Mouse (Mus musculus): ENCODE results near the gene 1700056E22Rik.

The 1700056E22Rik gene

DNA sequence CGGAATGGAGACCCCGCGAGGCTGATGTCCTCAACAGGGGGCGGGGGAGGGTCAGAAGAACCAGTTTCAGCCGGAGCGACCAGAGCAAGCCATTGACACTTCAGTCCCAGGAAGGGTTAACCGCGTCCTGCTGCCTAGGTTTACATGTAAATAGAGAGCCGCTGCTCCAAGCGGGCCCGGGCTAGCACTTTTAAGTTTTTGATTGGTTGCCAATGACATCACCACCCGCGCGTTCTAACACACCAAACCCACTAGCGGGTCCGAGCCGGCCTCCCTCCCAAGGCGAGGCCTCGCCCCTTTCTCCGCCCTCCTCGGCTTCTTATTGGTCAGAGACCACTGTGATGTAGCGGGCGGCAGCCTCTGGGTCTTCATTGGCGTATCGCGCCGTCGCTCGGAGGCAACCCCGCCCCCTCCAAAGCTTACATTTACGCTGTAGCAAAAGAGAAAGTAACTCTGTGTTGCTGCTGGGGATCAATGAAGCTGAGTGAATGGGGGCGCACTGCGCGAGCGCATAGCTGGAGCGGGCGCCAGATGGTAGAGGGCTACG, at the start of gene 1700056E22Rik:
TSS of gene 1700056E22Rik (minus strand) at position 291 of the 547 bp plus-strand sequence.
- peak; percentile 99 for DNase-seq

DNA sequence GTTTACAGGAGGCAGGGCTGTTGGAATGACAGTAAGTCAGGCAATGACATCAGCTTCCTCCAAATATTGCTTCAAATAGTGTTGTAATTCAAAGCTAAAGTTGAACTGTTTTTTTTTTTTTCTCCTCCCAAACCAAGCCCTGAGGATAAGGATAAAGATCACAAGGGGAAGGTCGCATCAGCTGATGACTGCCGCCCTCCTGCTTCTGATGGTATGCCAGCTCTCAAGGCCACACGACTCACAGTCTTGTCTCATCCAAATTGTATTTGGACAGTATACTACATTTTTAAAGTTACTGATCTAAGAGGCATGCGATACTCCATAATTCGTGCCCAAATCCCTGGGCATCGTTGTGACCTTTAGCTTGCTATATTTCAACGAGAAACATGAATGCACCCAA, 49.1 kb upstream of the 1700056E22Rik start:
- DNase-seq, result no peak

DNA sequence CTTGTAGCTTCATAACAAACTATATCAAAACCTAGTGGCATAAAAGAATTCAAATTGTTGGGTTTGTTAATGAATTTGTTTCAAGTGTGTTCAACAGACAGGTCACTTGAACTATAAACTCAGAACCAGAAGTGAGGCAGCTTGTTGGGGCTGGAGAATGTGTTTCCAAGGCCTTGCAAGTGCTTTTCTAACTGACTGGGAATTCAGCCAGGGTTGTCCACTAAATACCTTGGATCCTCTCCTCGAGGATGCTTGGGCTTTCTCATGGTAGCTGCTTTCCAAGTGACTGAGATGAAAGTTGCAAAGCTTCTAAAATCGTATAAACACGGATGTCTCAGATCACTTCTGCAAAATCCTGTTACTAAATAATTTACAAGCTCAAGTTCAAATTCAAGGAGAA, 48.6 kb upstream of the 1700056E22Rik start:
- DNase-seq, result no peak

DNA sequence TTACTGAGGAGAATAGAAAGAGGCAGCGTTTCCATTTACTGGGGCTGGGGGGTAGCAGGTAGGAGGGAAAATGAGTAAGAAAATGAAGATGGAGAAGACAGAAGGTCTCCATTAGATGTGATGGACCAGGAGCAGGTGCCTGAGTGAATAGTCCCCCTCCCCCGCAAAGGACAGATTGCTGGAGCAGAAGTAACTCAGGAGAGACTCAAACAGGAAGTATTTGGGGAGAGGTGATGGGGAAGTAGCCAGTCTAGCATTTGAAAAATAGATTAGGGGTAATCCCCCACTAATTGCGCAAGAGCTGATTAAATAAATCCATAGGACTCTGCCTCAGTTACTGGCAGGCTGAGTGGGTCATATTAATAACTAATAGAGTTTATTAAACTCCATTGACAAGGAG, 45.2 kb upstream of the 1700056E22Rik start:
- DNase-seq, result no peak

GRCm38 (mm10) chr1:184076756-184077155, 42.7 kb upstream of the 1700056E22Rik start:
- no peak for DNase-seq

- no peak for DNase-seq
Measured at GRCm38 (mm10) chr1:184076065-184076464, 42.0 kb upstream of the 1700056E22Rik start.

DNA sequence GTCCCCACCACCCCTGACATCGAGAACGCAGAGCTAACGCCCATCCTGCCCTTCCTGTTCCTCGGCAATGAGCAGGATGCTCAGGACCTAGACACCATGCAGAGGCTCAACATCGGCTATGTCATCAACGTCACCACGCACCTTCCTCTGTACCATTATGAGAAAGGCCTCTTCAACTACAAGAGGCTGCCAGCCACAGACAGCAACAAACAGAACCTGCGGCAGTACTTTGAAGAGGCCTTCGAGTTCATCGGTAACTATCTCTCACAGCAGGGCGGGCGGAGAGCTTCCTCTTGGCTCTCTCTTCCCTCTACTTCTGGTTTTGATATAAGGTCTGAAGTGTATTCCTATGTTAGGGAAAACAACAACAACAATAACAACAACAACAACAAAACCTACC, 34.9 kb upstream of the 1700056E22Rik start:
- no peak for DNase-seq

- no peak for DNase-seq
Measured at GRCm38 (mm10) chr1:184067704-184068558, 33.8 kb upstream of the 1700056E22Rik start.

- no peak for DNase-seq
Measured at GRCm38 (mm10) chr1:184066460-184067287, 32.6 kb upstream of the 1700056E22Rik start.

DNA sequence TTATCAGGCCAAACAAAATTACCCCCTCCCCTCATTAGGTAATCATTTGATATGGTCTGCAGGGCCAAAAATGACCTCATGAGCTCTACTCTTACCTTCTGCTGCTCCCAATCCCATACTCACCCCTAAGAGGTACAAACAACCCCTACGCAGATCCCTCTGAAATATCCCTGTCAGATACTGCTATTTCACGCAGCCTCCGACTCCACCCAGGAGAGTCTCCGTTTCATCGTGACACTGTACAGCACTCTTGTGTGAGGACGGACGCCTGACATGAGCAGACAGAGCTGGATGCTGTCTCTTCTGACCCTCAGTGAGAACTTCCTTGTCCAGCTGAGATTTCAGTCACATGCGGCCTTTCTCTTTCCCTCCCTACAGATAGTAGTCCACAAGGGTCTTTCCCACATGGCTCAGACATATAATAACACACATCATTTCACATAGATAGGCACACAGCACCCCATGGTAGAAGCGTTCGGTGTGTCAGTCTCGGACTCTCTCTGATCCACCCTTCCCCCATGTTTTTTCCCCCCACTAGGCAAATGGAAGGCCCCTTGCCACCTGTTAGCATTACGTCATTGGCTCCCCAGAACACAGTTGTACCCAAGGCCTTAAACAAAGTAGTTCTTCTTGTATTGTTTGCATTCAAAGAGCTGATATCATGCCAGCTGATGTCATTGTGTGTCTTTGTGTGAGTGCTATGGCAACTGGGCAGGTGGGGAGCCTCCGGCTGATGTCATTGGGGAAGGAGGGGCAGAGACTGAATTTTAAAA, 31.7 kb upstream of the 1700056E22Rik start:
- no peak for DNase-seq

DNA sequence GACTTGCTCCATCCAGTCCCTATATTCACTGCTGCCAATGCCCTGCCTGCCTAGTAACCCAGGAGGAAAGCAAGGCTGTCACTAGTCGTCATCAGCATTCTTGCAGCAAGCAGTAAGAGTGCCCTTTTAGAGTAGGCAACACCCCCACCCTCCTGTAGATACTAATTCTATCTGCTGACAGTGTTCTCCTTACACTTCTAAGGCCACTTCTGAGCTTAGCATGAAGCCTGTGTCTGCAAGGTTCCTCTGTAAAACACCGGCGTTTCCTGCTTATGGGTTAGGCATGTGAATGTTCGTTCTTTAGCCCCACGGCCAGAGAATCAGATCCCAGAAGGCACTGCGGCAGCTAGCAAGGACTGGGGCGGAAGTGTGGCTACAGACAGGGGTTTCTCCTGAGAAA, 30.2 kb upstream of the 1700056E22Rik start:
- DNase-seq, result no peak

DNA sequence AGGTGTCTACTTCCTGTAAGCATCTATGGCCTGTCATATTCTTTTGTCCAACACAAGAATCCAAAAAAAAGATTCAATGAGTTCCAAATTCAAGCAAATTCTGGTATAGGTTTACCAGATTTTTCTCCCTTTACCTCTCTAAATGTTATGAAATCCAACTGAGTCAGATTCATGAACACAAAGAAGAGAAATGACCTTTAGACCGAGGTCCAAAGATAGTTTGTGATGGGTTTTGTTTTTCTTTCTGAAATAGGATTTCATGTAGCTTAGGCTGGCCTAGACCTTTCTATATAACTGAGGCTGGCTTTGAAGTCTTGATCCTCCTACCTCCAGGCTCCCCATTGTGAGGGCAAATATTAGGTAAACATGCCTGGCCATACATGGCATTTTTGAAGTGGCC, 27.8 kb upstream of the 1700056E22Rik start:
- no peak for DNase-seq

DNA sequence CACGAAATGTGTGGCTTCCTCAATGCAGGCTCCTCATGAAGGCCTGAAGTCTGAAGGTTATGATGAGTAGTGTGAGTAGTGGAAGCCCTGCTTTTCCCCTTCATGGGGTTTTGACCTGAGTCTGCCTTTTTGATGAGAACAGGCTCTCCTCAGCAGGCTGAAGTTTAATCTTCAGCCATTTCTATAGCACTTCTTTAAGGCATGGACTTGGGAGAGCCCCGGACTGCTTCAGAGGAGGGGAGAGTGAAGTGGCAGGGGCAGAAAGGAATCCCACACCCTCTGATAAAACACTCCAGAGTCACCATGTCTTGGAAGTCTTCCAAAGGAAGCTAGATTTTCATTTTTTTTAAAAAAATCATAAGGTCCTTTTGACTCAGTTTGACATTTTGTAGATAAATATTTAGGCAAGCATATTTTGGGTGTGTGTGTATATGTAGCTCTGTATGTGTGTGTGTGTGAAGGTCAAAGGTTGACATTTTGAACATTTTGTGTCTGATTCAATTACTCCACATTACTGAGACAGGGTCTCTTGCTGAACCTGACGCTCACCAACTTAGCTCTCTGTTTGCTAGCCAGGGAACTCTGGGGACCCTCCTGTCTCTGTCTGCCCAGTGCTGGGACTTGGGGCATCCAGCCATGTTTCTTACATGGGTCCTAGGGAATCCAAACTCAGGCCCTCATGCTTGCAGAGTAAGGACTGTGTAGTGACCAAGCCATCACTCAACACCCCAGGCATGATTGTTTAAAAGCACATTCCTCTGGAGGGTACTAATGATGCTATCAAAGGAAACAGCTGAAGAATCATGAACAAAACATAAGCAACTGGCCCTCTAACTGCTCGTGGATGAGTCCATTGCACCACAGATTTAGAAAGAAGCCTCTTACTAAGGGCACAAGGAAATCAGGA, 27.0 kb upstream of the 1700056E22Rik start:
- DNase-seq, result no peak

DNA sequence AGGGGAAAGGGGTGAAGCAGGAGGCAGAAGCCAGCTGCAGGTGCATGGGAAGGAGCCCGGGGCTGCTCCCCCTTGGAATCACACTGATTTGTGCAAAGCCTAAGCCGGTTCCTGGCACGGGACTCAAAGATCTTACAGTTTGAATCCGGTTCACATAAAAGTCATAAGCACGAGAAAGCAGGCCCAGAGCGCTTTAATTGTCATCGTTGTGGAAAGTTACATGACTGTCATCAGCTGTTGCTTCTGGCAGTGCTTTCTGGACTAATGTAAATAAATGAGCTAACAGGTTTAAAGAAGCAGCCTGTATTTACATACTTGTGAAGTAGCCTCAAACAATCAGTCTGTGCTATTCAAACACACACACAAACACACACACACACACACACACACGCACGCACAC, 26.3 kb upstream of the 1700056E22Rik start:
- no peak for DNase-seq

GRCm38 (mm10) chr1:184059814-184060213, 25.7 kb upstream of the 1700056E22Rik start:
- no peak for DNase-seq

DNA sequence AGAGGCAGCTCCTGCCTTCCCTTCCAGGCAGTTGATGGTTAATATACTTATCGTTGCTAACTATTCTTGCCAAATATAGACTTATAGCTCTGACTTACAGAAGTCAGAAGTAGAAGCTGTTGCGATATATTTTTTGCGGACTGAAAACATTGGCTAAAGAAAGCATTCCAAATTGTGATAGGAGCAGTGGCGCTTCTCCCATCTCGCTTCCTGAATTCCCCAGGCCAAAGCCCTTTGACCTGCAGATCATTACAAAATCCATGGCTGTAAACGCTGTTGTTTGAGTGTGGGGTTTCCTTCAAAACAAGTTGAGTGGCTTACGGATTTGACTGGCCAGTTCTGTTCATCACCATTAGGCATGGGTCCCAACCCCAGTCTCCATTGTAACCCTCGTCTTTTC, 24.1 kb upstream of the 1700056E22Rik start:
- DNase-seq, result no peak

DNA sequence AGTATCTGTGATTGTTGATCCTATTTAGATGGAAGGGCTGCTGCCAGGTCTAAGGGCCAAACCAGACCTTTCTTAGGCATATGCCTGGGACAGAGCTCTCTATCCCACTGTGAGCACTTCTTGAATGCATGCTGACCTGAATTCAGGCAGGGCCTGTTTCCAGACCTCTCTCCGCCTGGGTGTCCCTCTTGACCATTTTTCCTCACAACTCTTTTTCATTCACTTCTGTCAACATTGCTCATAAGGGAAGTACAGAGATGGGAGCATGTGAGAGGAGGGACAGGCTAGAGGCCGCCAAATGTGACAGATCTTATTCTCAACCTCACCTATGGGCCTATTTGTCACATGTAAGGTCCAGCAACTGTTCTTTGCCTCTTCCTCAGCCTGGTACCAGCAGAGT, 20.1 kb upstream of the 1700056E22Rik start:
- DNase-seq, result no peak

- DNase-seq, result no peak
Measured at GRCm38 (mm10) chr1:184053711-184054110, 19.6 kb upstream of the 1700056E22Rik start.

GRCm38 (mm10) chr1:184053141-184053540, 19.0 kb upstream of the 1700056E22Rik start:
- DNase-seq, result no peak

DNA sequence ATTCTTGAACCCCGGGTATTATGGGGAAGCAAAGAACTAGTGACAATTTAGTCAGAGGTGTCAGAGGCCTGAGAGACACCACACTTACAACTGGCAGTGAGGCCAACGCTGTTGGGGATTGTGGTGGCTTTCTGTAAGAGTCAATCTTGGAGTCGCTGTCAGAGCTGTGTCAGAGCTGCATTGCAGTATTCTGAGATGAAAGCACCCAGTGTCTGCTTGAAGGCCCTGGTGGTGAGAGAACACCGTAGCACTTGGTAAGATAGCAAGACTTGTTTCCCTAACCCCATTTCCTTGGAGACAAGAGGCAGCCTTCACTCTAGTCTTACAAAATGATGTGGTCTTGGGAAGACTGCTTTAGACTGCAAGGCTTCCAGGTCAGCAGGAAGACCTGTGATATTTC, 18.2 kb upstream of the 1700056E22Rik start:
- no peak for DNase-seq

DNA sequence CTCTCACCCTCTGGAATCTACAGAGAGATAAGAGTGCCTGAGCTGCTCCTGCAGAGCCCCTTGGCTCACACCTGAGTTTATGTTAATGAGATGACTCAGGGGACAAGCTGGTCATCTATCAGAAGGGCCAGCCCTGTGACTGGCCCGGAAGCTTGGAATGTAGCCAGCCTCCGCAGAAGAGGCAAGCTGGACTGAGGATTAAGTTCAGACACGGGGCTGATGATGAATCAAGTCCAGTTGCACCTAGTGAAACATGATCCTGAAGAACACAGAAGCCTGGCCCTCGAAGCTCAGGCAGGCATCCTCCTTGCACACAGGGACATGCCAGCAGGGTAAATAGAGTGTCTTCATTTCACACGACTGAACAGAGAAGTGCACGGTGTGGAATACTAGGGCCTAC, 17.7 kb upstream of the 1700056E22Rik start:
- DNase-seq, result no peak

DNA sequence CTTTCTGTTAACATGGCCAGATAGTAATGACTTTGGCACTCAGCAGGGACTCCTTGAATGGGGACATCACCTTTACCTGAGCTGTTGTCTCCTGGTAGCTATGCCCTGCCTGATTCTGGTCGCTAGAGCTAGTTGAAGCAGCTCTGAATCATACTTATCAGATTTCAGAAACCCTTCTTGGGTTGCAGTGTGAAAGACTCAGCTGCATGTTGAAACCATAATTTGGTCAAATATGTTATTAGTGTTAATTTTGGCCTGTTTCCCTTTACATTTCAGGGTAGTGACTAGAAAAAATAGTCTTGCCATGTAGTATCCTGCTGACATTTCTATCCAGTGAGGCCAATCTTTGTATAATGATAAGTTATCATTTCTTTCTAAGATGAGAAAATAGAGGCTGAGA, 17.2 kb upstream of the 1700056E22Rik start:
- DNase-seq, result no peak
